Mouse (Mus musculus): ENCODE data around the gene Ldlrad1. TPM values are rescaled to one million over a fixed set of nuclear protein-coding genes. Genes with fewer than 3 reads are reported as not detected.

Gene Ldlrad1
- total RNA-seq (2021), result not detected
- long read RNA-seq, experiment 1, result 0 reads
- long read RNA-seq, experiment 2, result 0 reads

GRCm38 (mm10) chr4:107208880-107209279 lies at the start of gene Ldlrad1:
Ldlrad1 (plus strand) TSS chr4:107209180.
- DNase-seq, result no peak
- intact Hi-C loops (cut with DNase I), result no loop called here

DNA sequence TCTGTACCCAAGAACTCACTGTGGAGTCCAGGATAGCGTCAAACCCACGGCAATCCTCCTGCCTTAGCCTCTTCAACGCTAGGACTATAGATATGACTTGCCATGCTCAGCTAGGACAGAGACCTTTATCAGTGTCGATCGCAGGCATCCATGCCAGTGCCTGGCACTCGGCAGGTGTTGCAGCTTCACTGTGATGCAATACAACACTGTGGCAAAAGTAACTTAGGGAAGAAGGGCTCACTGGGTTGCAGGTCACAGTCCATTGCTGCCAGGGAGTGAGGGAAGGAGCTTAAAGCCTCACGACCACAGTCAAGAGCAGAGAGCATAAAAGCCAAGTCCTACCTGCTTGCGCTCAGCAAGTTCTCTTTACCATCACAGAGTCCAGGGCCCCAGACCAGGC lies 48.8 kb upstream of the Ldlrad1 start:
- intact Hi-C loops (cut with DNase I), result loop anchor here (5.0 kb wide), 4 partner anchors 173 to 413 kb away; partner anchors contain the start of genes Acot11 and Ssbp3
- DNase-seq, result no peak

DNA sequence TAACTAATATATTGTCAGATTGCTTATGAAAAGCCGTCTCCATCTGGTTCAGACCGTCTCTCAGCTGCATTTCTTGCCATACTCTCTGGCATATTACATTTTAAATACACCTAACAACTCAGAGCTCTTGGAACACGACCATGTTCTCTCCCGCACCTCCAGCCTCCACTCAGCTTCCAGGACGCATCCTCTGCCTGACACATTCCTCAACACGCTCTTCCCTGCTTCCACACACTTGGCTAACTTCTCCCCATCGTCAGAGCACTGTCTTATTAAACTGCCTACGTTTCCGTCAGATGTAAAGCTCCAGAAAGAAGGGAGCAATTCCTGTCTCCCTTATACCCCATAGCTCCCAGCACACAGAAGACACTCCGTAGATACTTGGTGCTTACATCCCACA lies 45.6 kb upstream of the Ldlrad1 start:
- DNase-seq, result no peak
- intact Hi-C loops (cut with DNase I), result loop anchor here (2.0 to 5.0 kb wide), 5 partner anchors 176 to 416 kb away; partner anchors contain the start of genes Acot11 and Ssbp3

- DNase-seq, result peak in 1 of 2 experiments; percentile 59
- intact Hi-C loops (cut with DNase I), result loop anchor here (2.0 to 5.0 kb wide), 5 partner anchors 177 to 417 kb away; partner anchors contain the start of genes Acot11 and Ssbp3
Measured at GRCm38 (mm10) chr4:107163756-107164587, 45.0 kb upstream of the Ldlrad1 start.

- DNase-seq, result no peak
- intact Hi-C loops (cut with DNase I), result no loop called here
Measured at GRCm38 (mm10) chr4:107166700-107167099, 42.3 kb upstream of the Ldlrad1 start.

- DNase-seq, result no peak
- intact Hi-C loops (cut with DNase I), result no loop called here
Measured at GRCm38 (mm10) chr4:107167798-107168197, 41.2 kb upstream of the Ldlrad1 start.

GRCm38 (mm10) chr4:107177506-107177905 lies 31.5 kb upstream of the Ldlrad1 start:
- intact Hi-C loops (cut with DNase I), result no loop called here
- DNase-seq, result no peak

- peak; percentile 97 to 98 for DNase-seq
- intact Hi-C loops (cut with DNase I), result no loop called here
Measured at GRCm38 (mm10) chr4:107178182-107178829, 30.7 kb upstream of the Ldlrad1 start, which contains the start of gene Tmem59. Tmem59 (plus strand) TSS chr4:107178399.

- intact Hi-C loops (cut with DNase I), result no loop called here
- DNase-seq, result peak; percentile 25 to 33
Measured at GRCm38 (mm10) chr4:107178830-107179490, 30.0 kb upstream of the Ldlrad1 start, which contains the start of gene Tceanc2. Tceanc2 (minus strand) TSS chr4:107179116.

DNA sequence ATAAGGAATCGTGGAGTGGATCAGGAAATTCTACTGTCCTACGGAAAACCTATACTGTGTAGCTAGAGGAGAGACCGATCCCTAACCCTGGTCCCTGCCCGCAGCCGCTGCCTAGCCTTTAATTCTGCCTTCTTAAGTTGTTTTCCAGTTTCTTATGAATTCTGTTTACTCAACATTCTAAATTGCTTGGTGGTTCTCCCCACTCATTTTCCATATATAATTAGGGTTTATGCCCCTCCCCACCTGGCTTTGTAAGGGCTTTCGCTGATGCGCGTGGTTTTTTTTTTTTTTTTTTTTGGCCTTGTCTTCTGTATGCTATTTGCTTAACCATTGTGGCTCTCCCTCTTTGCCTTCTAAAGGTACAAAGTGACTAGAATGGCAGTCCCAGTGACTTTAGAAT lies 29.4 kb upstream of the Ldlrad1 start:
- intact Hi-C loops (cut with DNase I), result no loop called here
- no peak for DNase-seq

GRCm38 (mm10) chr4:107180746-107181145 lies 28.2 kb upstream of the Ldlrad1 start:
- intact Hi-C loops (cut with DNase I), result no loop called here
- DNase-seq, result no peak

DNA sequence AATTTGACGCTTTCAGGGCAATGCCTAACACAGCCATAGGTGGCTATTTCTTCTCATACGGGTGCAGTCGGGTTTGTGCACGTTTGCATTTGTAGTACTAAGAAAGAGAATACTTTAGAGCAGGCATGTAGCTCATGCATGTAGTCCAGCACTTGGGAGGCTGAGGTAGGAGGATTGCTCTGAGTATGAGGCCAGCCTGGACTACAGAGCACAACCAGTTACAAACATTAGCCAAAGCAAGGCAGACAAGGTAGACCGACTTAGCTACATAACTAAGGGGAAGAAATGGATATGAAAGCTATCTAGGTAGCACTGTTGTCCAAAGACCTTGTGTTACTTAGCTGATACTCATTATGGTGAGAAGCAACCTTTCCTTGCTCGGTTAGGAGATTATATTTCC lies 27.1 kb upstream of the Ldlrad1 start:
- no peak for DNase-seq
- intact Hi-C loops (cut with DNase I), result no loop called here

DNA sequence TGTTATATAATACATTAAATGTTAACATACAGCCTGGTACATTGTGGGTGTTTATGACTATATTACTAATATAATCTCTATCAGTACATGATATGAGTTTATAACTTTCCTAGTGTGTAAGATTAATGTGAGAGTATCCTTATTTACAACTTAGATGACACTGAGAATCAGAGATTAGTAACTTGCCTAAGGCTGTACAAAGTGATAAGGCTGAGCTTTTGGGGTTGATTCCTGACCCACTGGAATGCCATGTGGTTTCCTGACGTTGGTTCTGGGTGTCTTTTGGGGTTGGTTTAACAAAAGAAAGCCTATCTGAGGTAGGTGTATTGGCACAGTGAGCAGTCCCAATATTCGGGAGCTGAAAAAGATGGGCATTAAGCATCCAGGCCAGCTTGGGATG lies 26.2 kb upstream of the Ldlrad1 start:
- DNase-seq, result no peak
- intact Hi-C loops (cut with DNase I), result no loop called here

DNA sequence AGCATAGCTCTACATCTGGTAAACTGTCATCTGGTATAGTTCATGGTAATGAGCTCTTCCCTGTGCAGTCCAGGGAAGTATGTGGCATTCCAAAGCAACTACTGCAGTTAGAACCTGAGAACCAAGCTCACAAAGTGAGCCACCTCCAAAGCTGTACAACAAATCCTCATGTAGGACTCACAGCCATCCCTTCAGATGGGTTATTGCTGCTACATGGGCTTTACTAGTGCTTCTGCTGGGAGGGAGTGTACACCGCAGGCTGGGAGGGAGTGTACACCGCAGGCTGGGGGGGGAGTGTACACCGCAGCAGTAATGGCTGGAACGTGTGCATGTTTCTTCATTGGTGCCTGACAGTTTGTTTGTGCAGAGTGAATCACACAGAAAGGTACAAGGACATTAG lies 25.8 kb upstream of the Ldlrad1 start:
- no peak for DNase-seq
- intact Hi-C loops (cut with DNase I), result no loop called here

- no peak for DNase-seq
- intact Hi-C loops (cut with DNase I), result no loop called here
Measured at GRCm38 (mm10) chr4:107185703-107186102, 23.3 kb upstream of the Ldlrad1 start.

DNA sequence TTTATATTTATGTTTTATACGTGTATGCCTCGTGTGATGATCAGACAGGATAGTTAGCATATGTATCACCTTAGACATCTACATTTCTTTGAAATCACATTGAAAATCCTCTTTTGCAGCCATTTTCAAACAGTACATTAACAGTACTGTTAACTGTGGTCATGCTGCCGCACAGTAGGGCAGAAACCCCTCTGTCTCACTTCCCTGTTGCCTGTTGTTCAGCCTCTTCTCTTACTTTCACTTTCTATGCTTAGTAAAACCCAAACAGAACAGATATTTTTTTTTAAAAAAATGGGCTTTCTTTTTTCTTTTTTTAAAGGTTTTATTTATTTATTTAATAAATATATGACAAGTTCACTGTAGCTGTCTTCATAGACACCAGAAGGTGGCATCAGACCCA lies 15.1 kb upstream of the Ldlrad1 start:
- intact Hi-C loops (cut with DNase I), result no loop called here
- DNase-seq, result no peak

DNA sequence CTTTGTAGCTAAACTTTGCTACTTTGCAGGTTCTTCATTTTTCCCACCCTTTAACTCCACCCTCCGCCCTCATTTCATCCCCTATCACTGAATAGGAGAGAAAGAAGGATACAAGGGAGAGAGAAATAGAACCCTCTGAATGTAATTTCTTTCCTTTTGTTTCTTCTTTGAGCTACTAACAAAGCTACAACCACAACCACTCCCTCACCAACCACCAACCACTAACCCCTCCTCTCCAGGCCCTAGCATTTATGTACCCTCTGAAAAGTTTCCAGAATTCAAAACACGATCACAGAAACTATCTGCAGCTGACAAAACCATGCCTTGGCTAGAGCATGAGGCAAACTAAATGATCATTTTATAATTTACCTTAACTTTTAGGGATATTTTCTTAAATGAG lies 12.5 kb upstream of the Ldlrad1 start:
- DNase-seq, result no peak
- intact Hi-C loops (cut with DNase I), result no loop called here

GRCm38 (mm10) chr4:107198072-107198471 lies 10.9 kb upstream of the Ldlrad1 start:
- DNase-seq, result no peak
- intact Hi-C loops (cut with DNase I), result no loop called here

DNA sequence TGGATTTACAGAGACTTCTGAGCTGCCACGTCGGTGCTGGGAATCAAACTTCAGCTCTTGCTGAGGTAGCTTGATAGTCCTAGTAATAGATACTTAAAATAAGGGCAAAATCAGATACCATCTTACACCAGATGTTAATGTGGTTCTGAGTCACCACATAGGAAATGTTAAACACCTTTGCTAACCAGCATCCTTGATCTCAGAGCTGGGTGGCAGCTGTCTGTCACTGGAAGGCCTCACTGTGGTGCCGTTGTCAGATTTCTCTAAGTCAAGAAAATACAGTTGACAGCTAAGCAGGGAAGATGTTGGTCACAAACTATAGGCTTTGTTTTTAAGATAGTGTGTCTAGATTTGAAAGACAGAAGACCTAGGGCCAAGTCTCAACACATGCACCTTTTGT lies 7.2 kb upstream of the Ldlrad1 start:
- intact Hi-C loops (cut with DNase I), result no loop called here

GRCm38 (mm10) chr4:107203001-107203400 lies 6.0 kb upstream of the Ldlrad1 start:
- intact Hi-C loops (cut with DNase I), result no loop called here
- DNase-seq, result no peak

More for the DNA sequence above, 7.2 kb upstream of the Ldlrad1 start:
- no peak for DNase-seq

DNA sequence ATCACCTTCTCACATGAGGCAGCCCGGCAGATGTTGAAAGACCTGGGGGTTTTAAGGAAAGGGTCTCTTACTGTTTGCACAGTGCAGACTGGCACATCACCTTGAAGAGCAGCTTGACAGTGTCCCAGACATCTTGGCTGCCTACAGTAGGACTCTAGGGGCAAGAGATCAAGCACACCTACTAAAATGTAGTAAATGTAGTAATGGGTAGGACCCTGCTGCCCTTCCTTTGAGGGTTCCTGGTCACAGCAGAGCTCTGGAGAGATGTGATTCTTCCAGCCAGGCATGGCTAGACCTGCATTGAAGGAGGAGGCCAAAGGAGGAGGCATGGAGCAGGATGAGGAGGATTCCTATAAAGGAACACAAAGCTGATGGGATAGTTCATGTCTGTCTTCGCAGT lies 2.0 kb upstream of the Ldlrad1 start:
- intact Hi-C loops (cut with DNase I), result no loop called here

More for the DNA sequence above, 2.0 kb upstream of the Ldlrad1 start:
- DNase-seq, result no peak

All from gastrocnemius, postnatal 36 days (tissue).